Mouse (Mus musculus) brain, embryonic 14.5 days (tissue): ENCODE measurements at regions not wholly inside any gene's neighbourhood (a gene's known extent, or its start where the extent isn't known, plus 50 kb on each side); places are given as distances from the start of the nearest gene placed in this dataset.

Experiments
- CTCF ChIP-seq: fragments of 200-500 bp; IDR thresholded peaks from 2 replicates; pipeline ENCODE4 v1.5.1; 2012; ENCODE audit warnings: inconsistent platforms, mild to moderate bottlenecking, moderate library complexity, borderline replicate concordance; ENCODE audit not compliant: insufficient read depth, insufficient read length; ENCODE audit errors: extremely low read depth
- POLR2A ChIP-seq: fragments of 200-500 bp; IDR thresholded peaks from 2 replicates; pipeline ENCODE4 v1.6.1; 2012; ENCODE audit warnings: mild to moderate bottlenecking, inconsistent platforms, borderline replicate concordance; ENCODE audit not compliant: poor library complexity, insufficient read depth, insufficient read length, severe bottlenecking; ENCODE audit errors: extremely low read depth

DNA sequence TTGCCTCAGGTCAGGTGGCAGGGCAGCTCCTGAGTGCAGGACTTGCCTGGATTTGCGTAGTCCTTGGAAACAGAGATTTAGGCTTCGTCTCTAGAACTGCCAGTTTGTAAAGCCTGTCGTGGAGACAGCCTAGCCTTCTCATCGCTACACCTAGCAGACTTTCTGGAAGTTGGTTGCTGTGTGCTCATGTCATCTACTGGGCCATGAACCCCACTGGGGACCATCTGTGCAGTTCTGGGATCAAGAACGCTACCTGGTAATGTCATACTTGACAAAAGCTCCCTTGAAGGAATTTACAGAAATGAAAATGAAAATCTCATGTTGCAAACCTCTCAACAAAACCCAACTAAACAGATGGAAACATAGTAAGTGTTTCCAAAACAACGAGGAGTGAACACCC is 85.3 kb upstream of the Cry1 start:
- no peak for TF ChIP-seq CTCF
- TF ChIP-seq POLR2A = no peak
